Mouse (Mus musculus) granulocyte monocyte progenitor cell, adult 5-6 weeks (primary cell): ENCODE data around the gene Ngfr. TPM values are rescaled to one million over a fixed set of nuclear protein-coding genes. Genes with fewer than 3 reads are reported as not detected.
A peak's percentile ranks its signal among the peaks of the same experiment; 100 is the strongest.

Experiments used
- ATAC-seq: replicated peaks from 2 replicates; pipeline ENCODE4 v1.8.0; 2016; ENCODE audit warnings: mild to moderate bottlenecking, moderate TSS enrichment, inconsistent platforms; ENCODE audit not compliant: poor library complexity, severe bottlenecking
- total RNA-seq, 2 experiments: library from RNA; stranded (forward) in 1 of 2; stranded (reverse) in 1 of 2; fragments of 200-712, 200-1000 nt in 1 of 2; fragments of >200 nt in 1 of 2; fragmentation: Nextera tagmentation in 1 of 2; gene quantifications; 2 replicates each; pipeline ENCODE4 v1.2.3; 2014 to 2017

Gene Ngfr
- total RNA-seq, 2 experiments from 2014 or later, result not detected

- ATAC-seq, result peak; percentile 72
These were observed 66.0 kb downstream of the Ngfr start for GRCm38 (mm10) chr11:95521563-95521962.

GRCm38 (mm10) chr11:95520456-95521072 is 67.0 kb downstream of the Ngfr start:
- ATAC-seq, result peak; percentile 91

- ATAC-seq, result no peak
These were observed 67.5 kb downstream of the Ngfr start for GRCm38 (mm10) chr11:95519996-95520395.

GRCm38 (mm10) chr11:95519299-95519698 is 68.2 kb downstream of the Ngfr start:
- no peak for ATAC-seq

Other genes starting within 250 kb of the Ngfr start
- gene Slc35b1, start 203.0 kb downstream of the Ngfr start, total RNA-seq (2014; fragmentation: Nextera tagmentation), result 66.6 and 71.2 TPM in 2 replicates
- gene Slc35b1, start 203.0 kb downstream of the Ngfr start, total RNA-seq (2017), result 82.3 and 85.1 TPM in 2 replicates
- 80.9 and 94.8 TPM in 2 replicates for gene Spop, start 173.7 kb downstream of the Ngfr start, total RNA-seq (2014; fragmentation: Nextera tagmentation)
- gene Spop, start 173.7 kb downstream of the Ngfr start, total RNA-seq (2017), result 65.8 and 70.6 TPM in 2 replicates
- gene Nxph3, start 73.2 kb downstream of the Ngfr start, total RNA-seq (2014; fragmentation: Nextera tagmentation), result not detected in 2 replicates
- not detected in 2 replicates for gene Nxph3, start 73.2 kb downstream of the Ngfr start, total RNA-seq (2017)
- 98.4 and 108 TPM in 2 replicates for gene Phb, start 79.2 kb upstream of the Ngfr start, total RNA-seq (2014; fragmentation: Nextera tagmentation)
- 158 and 163 TPM in 2 replicates for gene Phb, start 79.2 kb upstream of the Ngfr start, total RNA-seq (2017)
- 39.1 and 39.4 TPM in 2 replicates for gene Zfp652, start 124.9 kb upstream of the Ngfr start, total RNA-seq (2014; fragmentation: Nextera tagmentation)
- gene Zfp652, start 124.9 kb upstream of the Ngfr start, total RNA-seq (2017), result 17.7 and 18.5 TPM in 2 replicates
- gene B130006D01Rik, start 135.9 kb upstream of the Ngfr start, total RNA-seq (2014; fragmentation: Nextera tagmentation), result 4.4 and 5.7 TPM in 2 replicates
- gene B130006D01Rik, start 135.9 kb upstream of the Ngfr start, total RNA-seq (2017), result 1.0 and 1.2 TPM in 2 replicates
- 1.5 TPM in 1 of 2 replicates, not detected in the other for gene Phospho1, start 236.8 kb upstream of the Ngfr start, total RNA-seq (2014; fragmentation: Nextera tagmentation)
- 0.41 TPM in 1 of 2 replicates, not detected in the other for gene Phospho1, start 236.8 kb upstream of the Ngfr start, total RNA-seq (2017)
- 2.7 and 24.3 TPM in 2 replicates for gene Gngt2, start 249.5 kb upstream of the Ngfr start, total RNA-seq (2014; fragmentation: Nextera tagmentation)
- 7.7 and 13.4 TPM in 2 replicates for gene Gngt2, start 249.5 kb upstream of the Ngfr start, total RNA-seq (2017)